Comparison of ENCODE assay signal across 19 mouse cellular contexts in genomic region chr5:139936431-139936830, GRCm38 (mm10). TPM values are rescaled to one million over a fixed set of nuclear protein-coding genes. Genes with fewer than 3 reads are reported as not detected.
A peak's percentile ranks its signal among the peaks of the same experiment; 100 is the strongest.
DNase-seq lines count a peak whose midpoint lies in the region; ATAC-seq and TF ChIP-seq lines count a peak whose summit lies in the region.
"Had no signal": no experiment of that assay in that cellular context is flagged by ENCODE, and none has a peak within 500 bp of the region (broad histone marks: within the 10 kb centered on the region; RNA-seq: fewer than 3 reads in every experiment).

No protein-coding gene starts in this region.

- no peak for ATAC-seq in intestine, postnatal 0 days
- ATAC-seq in heart, embryonic 12.5 days (ENCODE audit: insufficient number of reproducible peaks, low FRiP score) = no peak
- ATAC-seq: activated CD4-positive, CD25-positive, alpha-beta regulatory T cell, adult 4 months; forebrain, postnatal 0 days had no signal

- no peaks in the 10 kb centered on the region for H3K36me3 ChIP-seq in intestine, postnatal 0 days (ENCODE audit: control insufficient read depth, insufficient read depth)
- no peaks in the 10 kb centered on the region for H3K36me3 ChIP-seq in heart, embryonic 12.5 days
- H3K36me3 ChIP-seq: heart, embryonic 15.5 days; hindbrain, embryonic 12.5 days had no signal

- H3K9ac ChIP-seq in intestine, postnatal 0 days (ENCODE audit: low read depth, low read length) = no peak overlapping the region
- no peak overlapping the region for H3K9ac ChIP-seq in heart, embryonic 12.5 days
- H3K9ac ChIP-seq: forebrain, postnatal 0 days; heart, embryonic 15.5 days; hindbrain, embryonic 12.5 days had no signal

- 49% methylated on average over 13 of the region's 13 CpGs for WGBS in intestine, postnatal 0 days
- WGBS in heart, embryonic 12.5 days = 83% methylated on average over 13 of the region's 13 CpGs

- intact Hi-C loops in heart, postnatal 14 days (cut with DNase I) = no loop called here

- peaks cover 12% of the 10 kb centered on the region; the same call in 1 of the 2 replicates for H3K27me3 ChIP-seq in intestine, postnatal 0 days (replicated peaks; ENCODE audit: control insufficient read depth, insufficient read depth, low read length)
- peaks cover 43% of the 10 kb centered on the region for H3K27me3 ChIP-seq in heart, embryonic 12.5 days (replicated peaks)
- H3K27me3 ChIP-seq: hindbrain, embryonic 12.5 days had no signal

- DNase-seq in kidney, adult 11 months = peak; percentile 32
- DNase-seq in kidney, postnatal 4 days = no peak
- peak; percentile 38 for DNase-seq in lung, postnatal 36 days
- no peak for DNase-seq in lung, postnatal 4 days
- no peak for DNase-seq in heart, postnatal 14 days
- no peak for DNase-seq in layer of hippocampus, adult 8-10 months (ENCODE audit: low spot score in 2 of 2)
- DNase-seq: adrenal gland, postnatal 14 days; cerebellum, adult 11-12 months; forebrain, postnatal 0 days; heart, adult 18-20 months; liver; right cerebral cortex, postnatal 25 days had no signal

- H3K4me3 ChIP-seq in intestine, postnatal 0 days (ENCODE audit: low read depth, low read length) = peak overlapping the region; percentile 11; the same call in 1 of the 2 replicates
- H3K4me3 ChIP-seq in heart, embryonic 12.5 days = no peak overlapping the region
- H3K4me3 ChIP-seq: heart, embryonic 15.5 days; hindbrain, embryonic 12.5 days had no signal

- peak overlapping the region; percentile 48 for H3K4me2 ChIP-seq in intestine, postnatal 0 days (replicated peaks; ENCODE audit: low read depth)
- no peak overlapping the region for H3K4me2 ChIP-seq in heart, embryonic 12.5 days
- H3K4me2 ChIP-seq: heart, embryonic 15.5 days; hindbrain, embryonic 12.5 days; midbrain, embryonic 11.5 days had no signal

- no peak for TF ChIP-seq CTCF in intestine, postnatal 0 days (IDR thresholded peaks at IDR 0.05; ENCODE audit: low read depth)

- H3K4me1 ChIP-seq in intestine, postnatal 0 days (replicated peaks; ENCODE audit: control insufficient read depth, insufficient read depth, low read length) = no peaks in the 10 kb centered on the region
- peaks cover 15% of the 10 kb centered on the region for H3K4me1 ChIP-seq in heart, embryonic 12.5 days (replicated peaks)

- no peaks in the 10 kb centered on the region for H3K9me3 ChIP-seq in intestine, postnatal 0 days (ENCODE audit: control insufficient read depth)
- H3K9me3 ChIP-seq in heart, embryonic 12.5 days (replicated peaks) = peaks cover 7% of the 10 kb centered on the region
- H3K9me3 ChIP-seq: heart, embryonic 15.5 days had no signal

- no peak overlapping the region for H3K27ac ChIP-seq in intestine, postnatal 0 days (ENCODE audit: low read depth, low read length)
- no peak overlapping the region for H3K27ac ChIP-seq in heart, embryonic 12.5 days (ENCODE audit: poor library complexity, severe bottlenecking)
- H3K27ac ChIP-seq: heart, embryonic 15.5 days; hindbrain, embryonic 12.5 days had no signal

RNA-seq across cellular contexts. Expression of gene Elfn1, which starts 28.7 kb away (rescaled TPM):
- polyA plus RNA-seq in intestine, postnatal 0 days (2015; fragmentation: Nextera tagmentation; extraction: Ambion mirVana) = 0.08 and 0.12 TPM in 2 replicates
- total RNA-seq in heart, postnatal 14 days (2021) = under 1 TPM; 0.27 to 0.31 TPM
- total RNA-seq in layer of hippocampus, adult 8-10 months (2022) = 10 to 100 TPM; 27.6 to 34.4 (median 30.4) TPM
- 0.05 and 0.22 TPM in 2 replicates for polyA plus RNA-seq in heart, embryonic 12.5 days (2016; fragmentation: Nextera tagmentation; extraction: Ambion mirVana)
- total RNA-seq: gastrocnemius, adult 18-20 months had no signal
- polyA plus RNA-seq: activated CD4-positive, CD25-positive, alpha-beta regulatory T cell, adult 4 months had no signal

Comparison
In these comparisons a context has a peak if more than half of its experiments do, and no peak if none do; other contexts are left out.
1. DNase-seq: peak in kidney, adult 11 months (single experiment) and lung, postnatal 36 days (single experiment); none in kidney, postnatal 4 days (0 of 2), lung, postnatal 4 days (0 of 2), heart, postnatal 14 days (0 of 2) and layer of hippocampus, adult 8-10 months (0 of 2).
2. RNA of gene Elfn1, which starts 28.7 kb away (total RNA-seq): 27.6 to 34.4 TPM in layer of hippocampus, adult 8-10 months; 0.27 to 0.31 TPM in heart, postnatal 14 days; every median in the first group is over 10 times any median in the second.